Mouse (Mus musculus) erythroblast, embryonic 14.5 days (primary cell): Measurements from ENCODE around the gene Keap1.

Experiments used
- GATA1 ChIP-seq: IDR thresholded peaks from 2 replicates; pipeline ENCODE4 v1.6.1; 2012; ENCODE audit warnings: low read length, inconsistent platforms, mixed read lengths
- TAL1 ChIP-seq: IDR thresholded peaks from 3 replicates; pipeline ENCODE4 v1.6.1; 2012; ENCODE audit warnings: low read length, inconsistent platforms, mixed read lengths

DNA sequence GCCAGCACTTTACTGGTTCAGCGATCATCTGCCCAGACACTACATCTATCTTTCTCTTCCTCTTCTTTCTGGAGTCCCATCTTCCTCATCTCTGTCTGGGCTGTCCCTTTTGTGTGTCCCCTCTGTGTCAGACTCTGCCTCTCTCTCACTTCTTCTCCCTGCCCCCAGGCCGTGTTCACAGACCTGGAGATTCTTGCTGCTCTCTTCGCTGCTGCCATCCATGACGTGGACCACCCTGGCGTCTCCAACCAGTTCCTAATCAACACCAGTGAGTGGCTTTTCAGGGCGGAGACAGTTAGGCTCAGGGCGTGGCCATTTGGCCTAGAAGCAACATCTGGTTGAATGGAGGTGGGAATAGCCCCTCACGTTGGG lies 35.0 kb downstream of the Keap1 start:
- no peak for TF ChIP-seq GATA1
- no peak for TF ChIP-seq TAL1
